Mouse (Mus musculus) spleen, adult 2 months (tissue): ENCODE data around the gene Myo1d.

Experiments used
- CTCF ChIP-seq: fragments of 200-500 bp; IDR thresholded peaks from 2 replicates; pipeline ENCODE4 v1.5.1; 2011; ENCODE audit warnings: mild to moderate bottlenecking, inconsistent platforms; ENCODE audit not compliant: insufficient read depth, insufficient read length, insufficient replicate concordance; ENCODE audit errors: extremely low read depth
- POLR2A ChIP-seq: fragments of 200-500 bp; IDR thresholded peaks from 2 replicates; pipeline ENCODE4 v1.6.1; 2011; ENCODE audit warnings: low read depth, low read length, inconsistent platforms

DNA sequence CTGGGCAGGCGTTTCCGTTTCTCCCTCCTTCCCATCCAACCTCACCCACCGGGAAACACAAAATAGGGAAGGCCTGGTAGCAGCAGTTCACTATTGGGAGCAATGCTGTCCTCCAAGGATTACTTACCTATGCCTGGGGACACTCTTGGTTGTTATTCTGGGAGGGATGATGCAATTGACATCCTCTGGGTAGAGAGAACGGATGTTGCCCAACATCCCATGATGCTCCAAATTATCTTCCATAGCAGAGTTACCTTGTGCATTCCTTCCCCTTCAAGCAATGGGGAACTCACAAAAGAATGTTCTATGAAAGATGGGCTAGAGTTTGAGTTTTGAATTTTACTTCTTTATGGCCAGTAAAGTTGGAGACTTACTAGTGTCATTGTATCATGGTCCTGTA is 13.6 kb upstream of the Myo1d start:
- TF ChIP-seq CTCF (no peak), POLR2A (no peak)
